Mouse (Mus musculus) hindbrain, embryonic 10.5 days (tissue): ENCODE results near the gene Plch2. TPM values are rescaled to one million over a fixed set of nuclear protein-coding genes. Genes with fewer than 3 reads are reported as not detected.
"Not testable (repeated sequence)": the region's sequence is repeated elsewhere in the genome, so short reads cannot be mapped to it uniquely, and the experiment has no call there.

ENCODE experiments used
- DNase-seq: peaks from one replicate; pipeline ENCODE4 v3.0.0-alpha.2; 2017; ENCODE audit warnings: low spot score
- H3K27ac ChIP-seq: fragments of 300-500 bp; sonication (generic); 2 replicates; pipeline ENCODE4 v1.5.1; 2016; ENCODE audit warnings: mild to moderate bottlenecking, moderate library complexity
- H3K27me3 ChIP-seq: fragments of 300-500 bp; sonication (generic); 2 replicates; pipeline ENCODE4 v1.6.1; 2016; ENCODE audit warnings: mild to moderate bottlenecking; ENCODE audit not compliant: poor library complexity, insufficient read depth, severe bottlenecking
- H3K36me3 ChIP-seq: fragments of 300-500 bp; sonication (generic); 2 replicates; pipeline ENCODE4 v1.6.1; 2016; ENCODE audit warnings: mild to moderate bottlenecking, moderate library complexity
- H3K4me1 ChIP-seq: fragments of 300-500 bp; sonication (generic); replicated peaks from 2 replicates; pipeline ENCODE4 v1.6.1; 2016; ENCODE audit warnings: mild to moderate bottlenecking
- H3K4me3 ChIP-seq: fragments of 300-500 bp; sonication (generic); 2 replicates; pipeline ENCODE4 v1.5.1; 2016; ENCODE audit warnings: mild to moderate bottlenecking, moderate library complexity
- H3K9me3 ChIP-seq: fragments of 300-500 bp; sonication (generic); 2 replicates; pipeline ENCODE4 v1.6.1; 2016; ENCODE audit warnings: mild to moderate bottlenecking, moderate library complexity
- WGBS: fragments of 180-500 bp; shearing (Covaris S2); methylation state at CpG from one replicate; pipeline ENCODE4 v1.1.7; 2016; 5-methylcytosine and 5-hydroxymethylcytosine counted together
- polyA plus RNA-seq: library from polyadenylated mRNA; unstranded; fragments of >200 nt; fragmentation: Nextera tagmentation; extraction: Ambion mirVana; gene quantifications from 2 replicates; pipeline ENCODE4 v1.2.1, GENCODE M21; 2016

Plch2 gene
- polyA plus RNA-seq, 1 experiment from 2014 or later, result 2.6 TPM

- Histone ChIP-seq H3K4me3 (peak within 1 kb of the TSS; percentile 96), H3K36me3 (peaks cover 42% of the 10 kb centered on the region), H3K27ac (peak within 1 kb of the TSS; percentile 94), H3K27me3 (no peaks in the 10 kb centered on the region), H3K9me3 (no peaks in the 10 kb centered on the region), H3K4me1 (peaks cover 37% of the 10 kb centered on the region)
- under 1% methylated on average over 85 of the region's 85 CpGs for WGBS
- peak; percentile 100 for DNase-seq
These were observed 29.8 kb upstream of the Plch2 start, which contains the start of the genes Rer1 and Morn1 for GRCm38 (mm10) chr4:155086108-155087024. Gene Rer1 (minus strand): TSS chr4:155086382. Gene Morn1 (plus strand): TSS chr4:155086577.

- H3K9me3 ChIP-seq, result no peaks in the 10 kb centered on the region
- WGBS, result 6% methylated on average over 35 of the region's 35 CpGs
- H3K4me1 ChIP-seq, result peaks cover 37% of the 10 kb centered on the region
- H3K27me3 ChIP-seq, result no peaks in the 10 kb centered on the region
- peak overlapping the region; percentile 96 for H3K4me3 ChIP-seq
- H3K36me3 ChIP-seq, result peaks cover 42% of the 10 kb centered on the region
- no peak for DNase-seq
- peak overlapping the region; percentile 94 for H3K27ac ChIP-seq
These were observed 28.9 kb upstream of the Plch2 start for GRCm38 (mm10) chr4:155085206-155086107.

GRCm38 (mm10) chr4:155084351-155084750 is 27.8 kb upstream of the Plch2 start:
- no peak for DNase-seq
- Histone ChIP-seq H3K9me3 (no peaks in the 10 kb centered on the region), H3K4me3 (peak overlapping the region; percentile 96; the same call in 1 of the 2 replicates), H3K36me3 (peaks cover 50% of the 10 kb centered on the region), H3K4me1 (peaks cover 37% of the 10 kb centered on the region), H3K27ac (no peak overlapping the region), H3K27me3 (no peaks in the 10 kb centered on the region)
- 92% methylated on average over 7 of the region's 7 CpGs for WGBS

- no peaks in the 10 kb centered on the region for H3K27me3 ChIP-seq
- H3K36me3 ChIP-seq, result peaks cover 53% of the 10 kb centered on the region
- no peak overlapping the region for H3K4me3 ChIP-seq
- WGBS, result 91% methylated on average over 4 of the region's 4 CpGs
- H3K4me1 ChIP-seq, result peaks cover 37% of the 10 kb centered on the region
- DNase-seq, result no peak
- H3K9me3 ChIP-seq, result no peaks in the 10 kb centered on the region
- H3K27ac ChIP-seq, result no peak overlapping the region
These were observed 27.0 kb upstream of the Plch2 start for GRCm38 (mm10) chr4:155083553-155083952.

GRCm38 (mm10) chr4:155079666-155080065 is 23.1 kb upstream of the Plch2 start:
- 89% methylated on average over 6 of the region's 6 CpGs for WGBS
- Histone ChIP-seq H3K27ac (no peak overlapping the region), H3K36me3 (peaks cover 92% of the 10 kb centered on the region), H3K27me3 (no peaks in the 10 kb centered on the region), H3K4me3 (no peak overlapping the region), H3K9me3 (no peaks in the 10 kb centered on the region), H3K4me1 (peaks cover 16% of the 10 kb centered on the region)
- DNase-seq, result no peak

GRCm38 (mm10) chr4:155078808-155079207 is 22.2 kb upstream of the Plch2 start:
- not testable (repeated sequence) for DNase-seq, H3K4me3 ChIP-seq, H3K9me3 ChIP-seq, H3K4me1 ChIP-seq, H3K27me3 ChIP-seq, H3K27ac ChIP-seq
- H3K36me3 ChIP-seq, result peaks cover 98% of the 10 kb centered on the region
- WGBS, result 92% methylated on average over 10 of the region's 10 CpGs

GRCm38 (mm10) chr4:155076677-155077076 is 20.1 kb upstream of the Plch2 start:
- H3K27me3 ChIP-seq, result no peaks in the 10 kb centered on the region
- peaks cover 98% of the 10 kb centered on the region for H3K36me3 ChIP-seq
- no peak overlapping the region for H3K4me3 ChIP-seq
- 90% methylated on average over 9 of the region's 9 CpGs for WGBS
- H3K9me3 ChIP-seq, result no peaks in the 10 kb centered on the region
- H3K4me1 ChIP-seq, result no peaks in the 10 kb centered on the region
- no peak for DNase-seq
- H3K27ac ChIP-seq, result no peak overlapping the region

GRCm38 (mm10) chr4:155075813-155076212 is 19.2 kb upstream of the Plch2 start:
- DNase-seq, result no peak
- Histone ChIP-seq H3K4me3 (no peak overlapping the region), H3K27me3 (no peaks in the 10 kb centered on the region), H3K4me1 (no peaks in the 10 kb centered on the region), H3K9me3 (no peaks in the 10 kb centered on the region), H3K27ac (no peak overlapping the region), H3K36me3 (peaks cover 100% of the 10 kb centered on the region)
- 92% methylated on average over 2 of the region's 2 CpGs for WGBS

- Histone ChIP-seq H3K36me3 (peaks cover 100% of the 10 kb centered on the region), H3K9me3 (no peaks in the 10 kb centered on the region), H3K4me1 (no peaks in the 10 kb centered on the region), H3K4me3 (no peak overlapping the region), H3K27ac (no peak overlapping the region), H3K27me3 (no peaks in the 10 kb centered on the region)
- DNase-seq, result no peak
- 92% methylated on average over 9 of the region's 9 CpGs for WGBS
These were observed 18.6 kb upstream of the Plch2 start for GRCm38 (mm10) chr4:155075137-155075536.

- Histone ChIP-seq H3K4me1 (no peaks in the 10 kb centered on the region), H3K4me3 (no peak overlapping the region), H3K27ac (no peak overlapping the region), H3K27me3 (no peaks in the 10 kb centered on the region), H3K9me3 (no peaks in the 10 kb centered on the region), H3K36me3 (peaks cover 100% of the 10 kb centered on the region)
- DNase-seq, result no peak
- 80% methylated on average over 9 of the region's 9 CpGs for WGBS
These were observed 17.8 kb upstream of the Plch2 start for GRCm38 (mm10) chr4:155074418-155074817.

GRCm38 (mm10) chr4:155070921-155071320 is 14.3 kb upstream of the Plch2 start:
- no peak for DNase-seq
- Histone ChIP-seq H3K4me3 (no peak overlapping the region), H3K27ac (no peak overlapping the region), H3K27me3 (no peaks in the 10 kb centered on the region), H3K9me3 (no peaks in the 10 kb centered on the region), H3K36me3 (peaks cover 76% of the 10 kb centered on the region), H3K4me1 (peaks cover 28% of the 10 kb centered on the region)
- 94% methylated on average over 5 of the region's 5 CpGs for WGBS

- no peaks in the 10 kb centered on the region for H3K27me3 ChIP-seq
- DNase-seq, result no peak
- no peak overlapping the region for H3K27ac ChIP-seq
- no peak overlapping the region for H3K4me3 ChIP-seq
- H3K36me3 ChIP-seq, result peaks cover 69% of the 10 kb centered on the region
- H3K4me1 ChIP-seq, result peaks cover 31% of the 10 kb centered on the region
- no peaks in the 10 kb centered on the region for H3K9me3 ChIP-seq
- WGBS, result 93% methylated on average over 13 of the region's 13 CpGs
These were observed 13.6 kb upstream of the Plch2 start for GRCm38 (mm10) chr4:155070199-155070598.
